Mouse (Mus musculus): Measurements from ENCODE around the gene Lilra6.
"Not testable (repeated sequence)": the region's sequence is repeated elsewhere in the genome, so short reads cannot be mapped to it uniquely, and the experiment has no call there.

- not testable (repeated sequence) for TF ChIP-seq MAX (IDR thresholded peaks at IDR 0.05; ENCODE audit: low read length); USF1 (IDR thresholded peaks at IDR 0.05; ENCODE audit: low read depth, low read length); CHD2 (IDR thresholded peaks at IDR 0.05; ENCODE audit: low read length); POLR2A (IDR thresholded peaks at IDR 0.05; ENCODE audit: low read depth, low read length); ZC3H11A (IDR thresholded peaks at IDR 0.05; ENCODE audit: low read depth, low read length); EP300 (IDR thresholded peaks at IDR 0.05; ENCODE audit: low read length); USF2 (conservative IDR thresholded peaks at IDR 0.05; ENCODE audit: low read depth, low read length); CTCF (conservative IDR thresholded peaks at IDR 0.05 in 1 of 2, IDR thresholded peaks at IDR 0.05 in 1 of 2; ENCODE audit: low read depth in 2 of 2, low read length in 2 of 2); TBP (conservative IDR thresholded peaks at IDR 0.05; ENCODE audit: low read depth, low read length)
Observed at GRCm38 (mm10) chr7:3915387-3915786, at the start of gene Lilra6.
